Mouse (Mus musculus) ES-E14 (cell line): ENCODE data around the gene Ifna6.
"Not testable (repeated sequence)": the region's sequence is repeated elsewhere in the genome, so short reads cannot be mapped to it uniquely, and the experiment has no call there.

Experiments used
- CHD2 ChIP-seq: IDR thresholded peaks from 2 replicates; pipeline ENCODE4 v1.6.1; 2014; ENCODE audit warnings: mild to moderate bottlenecking, low read depth, low read length, inconsistent platforms
- ZC3H11A ChIP-seq: IDR thresholded peaks from 2 replicates; pipeline ENCODE4 v1.6.1; 2012; ENCODE audit warnings: low read depth, mild to moderate bottlenecking, inconsistent platforms, low read length, borderline replicate concordance

GRCm38 (mm10) chr4:88835225-88835624, 8.0 kb downstream of the Ifna6 start, which contains the start of gene Ifna5:
- not testable (repeated sequence) for TF ChIP-seq ZC3H11A, CHD2
